Comparison of ENCODE assay signal across 11 mouse cellular contexts in genomic region chr19:57523363-57523762, GRCm38 (mm10).
A peak's percentile ranks its signal among the peaks of the same experiment; 100 is the strongest.
DNase-seq lines count a peak whose midpoint lies in the region; ATAC-seq and TF ChIP-seq lines count a peak whose summit lies in the region.
"Had no signal": no experiment of that assay in that cellular context is flagged by ENCODE, and none has a peak within 500 bp of the region (broad histone marks: within the 10 kb centered on the region; RNA-seq: fewer than 3 reads in every experiment).

No protein-coding gene starts in this region.

- peaks cover 12% of the 10 kb centered on the region for H3K4me1 ChIP-seq in testis, adult 2 months (ENCODE audit: control insufficient read depth, insufficient read depth, low read length)
- no peaks in the 10 kb centered on the region for H3K4me1 ChIP-seq in forebrain, postnatal 0 days (ENCODE audit: insufficient read depth)
- H3K4me1 ChIP-seq: liver, embryonic 12.5 days had no signal

- intact Hi-C loops in gastrocnemius, postnatal 14 days (cut with DNase I; ENCODE audit: low total_unique reads) = no loop called here

- no peaks in the 10 kb centered on the region for H3K9me3 ChIP-seq in forebrain, postnatal 0 days (ENCODE audit: low read length)
- H3K9me3 ChIP-seq: liver, embryonic 12.5 days had no signal

- peak; percentile 10 for DNase-seq in gastrocnemius, postnatal 14 days
- DNase-seq in gastrocnemius, postnatal 10 days = no peak
- no peak for DNase-seq in testis, postnatal 10 days (ENCODE audit: low spot score)
- peak; percentile 62 for DNase-seq in forebrain, postnatal 0 days
- DNase-seq in right cerebral cortex, postnatal 25 days = peak; percentile 48
- DNase-seq in lung, postnatal 14 days = no peak
- no peak for DNase-seq in thymus, postnatal 10 days (ENCODE audit: low spot score in 2 of 2)
- DNase-seq: heart, adult 2 months; thymus, adult 18-20 months had no signal

- H3K27ac ChIP-seq in testis, adult 2 months (ENCODE audit: control insufficient read depth, insufficient read depth, low read depth, low read length) = no peak overlapping the region
- H3K27ac ChIP-seq in forebrain, postnatal 0 days (ENCODE audit: low read depth, low read length) = no peak overlapping the region
- H3K27ac ChIP-seq: heart, adult 2 months; liver, embryonic 12.5 days had no signal

- no peak for TF ChIP-seq CTCF in testis, adult 2 months (IDR thresholded peaks at IDR 0.05; ENCODE audit: control insufficient read depth, insufficient read depth, insufficient replicate concordance, low read depth, low read length)
- no peak for TF ChIP-seq CTCF in forebrain, postnatal 0 days (IDR thresholded peaks at IDR 0.05; ENCODE audit: low read depth)

- peak; percentile 21; the same call in 1 of the 2 replicates for ATAC-seq in forebrain, postnatal 0 days
- ATAC-seq: liver, embryonic 12.5 days had no signal

- H3K9ac ChIP-seq in forebrain, postnatal 0 days = no peak overlapping the region
- H3K9ac ChIP-seq: liver, embryonic 12.5 days had no signal

- TF ChIP-seq POLR2A in testis, adult 2 months (IDR thresholded peaks at IDR 0.05; ENCODE audit: control insufficient read depth, low read depth, low read length) = no peak

- peak overlapping the region; percentile 61 for H3K4me3 ChIP-seq in testis, adult 2 months (ENCODE audit: control insufficient read depth, low read depth, low read length)
- no peak overlapping the region for H3K4me3 ChIP-seq in forebrain, postnatal 0 days (ENCODE audit: low read depth, low read length)
- H3K4me3 ChIP-seq: heart, adult 2 months; liver, embryonic 12.5 days had no signal

- 36% methylated on average over 17 of the region's 17 CpGs for WGBS in forebrain, postnatal 0 days

- H3K4me2 ChIP-seq in forebrain, postnatal 0 days (ENCODE audit: low read depth) = no peak overlapping the region
- H3K4me2 ChIP-seq: liver, embryonic 12.5 days had no signal

- H3K27me3 ChIP-seq in testis, adult 2 months (ENCODE audit: control insufficient read depth, insufficient read depth, low read length) = no peaks in the 10 kb centered on the region
- H3K27me3 ChIP-seq in forebrain, postnatal 0 days (ENCODE audit: insufficient read depth, low read length) = no peaks in the 10 kb centered on the region
- H3K27me3 ChIP-seq: liver, embryonic 12.5 days had no signal

- no peaks in the 10 kb centered on the region for H3K36me3 ChIP-seq in testis, adult 2 months (ENCODE audit: control insufficient read depth, insufficient read depth, low read length)
- H3K36me3 ChIP-seq in forebrain, postnatal 0 days (ENCODE audit: insufficient read depth) = no peaks in the 10 kb centered on the region
- H3K36me3 ChIP-seq: liver, embryonic 12.5 days had no signal

Comparison
In these comparisons a context has a peak if more than half of its experiments do, and no peak if none do; other contexts are left out.
1. DNase-seq: peak in gastrocnemius, postnatal 14 days (single experiment), forebrain, postnatal 0 days (single experiment) and right cerebral cortex, postnatal 25 days (single experiment); none in gastrocnemius, postnatal 10 days (single experiment), testis, postnatal 10 days (single experiment), lung, postnatal 14 days (single experiment) and thymus, postnatal 10 days (0 of 2).